Mouse (Mus musculus): ENCODE measurements around the gene Faxc. TPM values are rescaled to one million over a fixed set of nuclear protein-coding genes. Genes with fewer than 3 reads are reported as not detected.

Gene Faxc
- polyA plus RNA-seq, 1 experiment from 2014 or later: 1.5 TPM

GRCm38 (mm10) chr4:21989571-21990091 lies 58.5 kb downstream of the Faxc start:
- Histone ChIP-seq H3K4me1 (replicated peaks; ENCODE audit: control insufficient read depth, insufficient read depth) (no peaks in the 10 kb centered on the region), H3K4me2 (replicated peaks; ENCODE audit: low read depth) (no peak overlapping the region), H3K9me3 (ENCODE audit: control insufficient read depth, low read length) (no peaks in the 10 kb centered on the region), H3K36me3 (ENCODE audit: control insufficient read depth, insufficient read depth, low read length) (peaks cover 3% of the 10 kb centered on the region; the same call in 1 of the 2 replicates), H3K9ac (ENCODE audit: low read length) (no peak overlapping the region), H3K4me3 (ENCODE audit: low read depth, low read length) (no peak overlapping the region), H3K27ac (replicated peaks) (no peak overlapping the region), H3K27me3 (ENCODE audit: control insufficient read depth, insufficient read depth, low read length) (no peaks in the 10 kb centered on the region)
- TF ChIP-seq CTCF (IDR thresholded peaks at IDR 0.05; ENCODE audit: low read depth): no peak
- no peak for TF ChIP-seq EP300 (optimal IDR thresholded peaks at IDR 0.05)
- 89% methylated on average over 3 of the region's 3 CpGs for WGBS
- DNase-seq (ENCODE audit: low spot score) (no peak), ATAC-seq (ENCODE audit: low FRiP score, low TSS enrichment) (no peak)

- ATAC-seq (ENCODE audit: low FRiP score, low TSS enrichment) (no peak), DNase-seq (ENCODE audit: low spot score) (no peak)
- no peaks in the 10 kb centered on the region for H3K27me3 ChIP-seq (ENCODE audit: control insufficient read depth, insufficient read depth, low read length)
- H3K27ac ChIP-seq (replicated peaks): no peak overlapping the region
- H3K36me3 ChIP-seq (ENCODE audit: control insufficient read depth, insufficient read depth, low read length): peaks cover 3% of the 10 kb centered on the region; the same call in 1 of the 2 replicates
- no peaks in the 10 kb centered on the region for H3K4me1 ChIP-seq (replicated peaks; ENCODE audit: control insufficient read depth, insufficient read depth)
- TF ChIP-seq EP300 (optimal IDR thresholded peaks at IDR 0.05) (no peak), CTCF (IDR thresholded peaks at IDR 0.05; ENCODE audit: low read depth) (peak; percentile 73)
- 24% methylated on average over 3 of the region's 3 CpGs for WGBS
- H3K4me3 ChIP-seq (ENCODE audit: low read depth, low read length): no peak overlapping the region
- H3K9me3 ChIP-seq (ENCODE audit: control insufficient read depth, low read length): no peaks in the 10 kb centered on the region
- no peak overlapping the region for H3K9ac ChIP-seq (ENCODE audit: low read length)
- no peak overlapping the region for H3K4me2 ChIP-seq (replicated peaks; ENCODE audit: low read depth)
These were observed 59.6 kb downstream of the Faxc start for GRCm38 (mm10) chr4:21990580-21991235.

- Histone ChIP-seq H3K9me3 (ENCODE audit: control insufficient read depth, low read length) (no peaks in the 10 kb centered on the region), H3K4me3 (ENCODE audit: low read depth, low read length) (no peak overlapping the region), H3K27me3 (ENCODE audit: control insufficient read depth, insufficient read depth, low read length) (no peaks in the 10 kb centered on the region), H3K4me2 (replicated peaks; ENCODE audit: low read depth) (no peak overlapping the region), H3K36me3 (ENCODE audit: control insufficient read depth, insufficient read depth, low read length) (no peaks in the 10 kb centered on the region), H3K9ac (ENCODE audit: low read length) (no peak overlapping the region), H3K4me1 (replicated peaks; ENCODE audit: control insufficient read depth, insufficient read depth) (no peaks in the 10 kb centered on the region), H3K27ac (replicated peaks) (no peak overlapping the region)
- ATAC-seq (ENCODE audit: low FRiP score, low TSS enrichment): no peak
- TF ChIP-seq CTCF (IDR thresholded peaks at IDR 0.05; ENCODE audit: low read depth): peak; percentile 85
- TF ChIP-seq EP300 (optimal IDR thresholded peaks at IDR 0.05): no peak
- whole genome bisulfite sequencing: 10% methylated on average over 9 of the region's 9 CpGs
- DNase-seq (ENCODE audit: low spot score): peak; percentile 17
These were observed 86.7 kb downstream of the Faxc start for GRCm38 (mm10) chr4:22017656-22018379.

- TF ChIP-seq CTCF (IDR thresholded peaks at IDR 0.05; ENCODE audit: low read depth): no peak
- no peak for TF ChIP-seq EP300 (optimal IDR thresholded peaks at IDR 0.05)
- H3K9me3 ChIP-seq (ENCODE audit: control insufficient read depth, low read length): no peaks in the 10 kb centered on the region
- no peak overlapping the region for H3K9ac ChIP-seq (ENCODE audit: low read length)
- H3K4me1 ChIP-seq (replicated peaks; ENCODE audit: control insufficient read depth, insufficient read depth): no peaks in the 10 kb centered on the region
- no peak for DNase-seq (ENCODE audit: low spot score)
- no peak for ATAC-seq (ENCODE audit: low FRiP score, low TSS enrichment)
- H3K4me2 ChIP-seq (replicated peaks; ENCODE audit: low read depth): no peak overlapping the region
- H3K27me3 ChIP-seq (ENCODE audit: control insufficient read depth, insufficient read depth, low read length): no peaks in the 10 kb centered on the region
- no peak overlapping the region for H3K4me3 ChIP-seq (ENCODE audit: low read depth, low read length)
- WGBS: 51% methylated on average over 5 of the region's 5 CpGs
- H3K27ac ChIP-seq (replicated peaks): no peak overlapping the region
- no peaks in the 10 kb centered on the region for H3K36me3 ChIP-seq (ENCODE audit: control insufficient read depth, insufficient read depth, low read length)
These were observed 87.3 kb downstream of the Faxc start for GRCm38 (mm10) chr4:22018414-22018813.

GRCm38 (mm10) chr4:22029951-22030350 lies 98.8 kb downstream of the Faxc start:
- no peaks in the 10 kb centered on the region for H3K4me1 ChIP-seq (replicated peaks; ENCODE audit: control insufficient read depth, insufficient read depth)
- ATAC-seq (ENCODE audit: low FRiP score, low TSS enrichment) (no peak), DNase-seq (ENCODE audit: low spot score) (no peak)
- H3K9ac ChIP-seq (ENCODE audit: low read length): no peak overlapping the region
- H3K27ac ChIP-seq (replicated peaks): no peak overlapping the region
- 85% methylated on average over 2 of the region's 2 CpGs for WGBS
- H3K4me2 ChIP-seq (replicated peaks; ENCODE audit: low read depth): no peak overlapping the region
- TF ChIP-seq EP300 (optimal IDR thresholded peaks at IDR 0.05) (no peak), CTCF (IDR thresholded peaks at IDR 0.05; ENCODE audit: low read depth) (no peak)
- no peaks in the 10 kb centered on the region for H3K27me3 ChIP-seq (ENCODE audit: control insufficient read depth, insufficient read depth, low read length)
- no peaks in the 10 kb centered on the region for H3K9me3 ChIP-seq (ENCODE audit: control insufficient read depth, low read length)
- no peak overlapping the region for H3K4me3 ChIP-seq (ENCODE audit: low read depth, low read length)
- no peaks in the 10 kb centered on the region for H3K36me3 ChIP-seq (ENCODE audit: control insufficient read depth, insufficient read depth, low read length)

Other genes starting within 250 kb of the Faxc start
- not detected in 2 replicates for gene Prdm13, start 245.4 kb upstream of the Faxc start, polyA plus RNA-seq (2015; fragmentation: Nextera tagmentation; extraction: Ambion mirVana)
- gene Ccnc, start 203.6 kb upstream of the Faxc start, polyA plus RNA-seq (2015; fragmentation: Nextera tagmentation; extraction: Ambion mirVana): 23.6 and 24.6 TPM in 2 replicates
- 2.7 and 3.4 TPM in 2 replicates for gene Usp45, start 164.2 kb upstream of the Faxc start, polyA plus RNA-seq (2015; fragmentation: Nextera tagmentation; extraction: Ambion mirVana)
- 13.5 and 14.8 TPM in 2 replicates for gene Tstd3, start 164.1 kb upstream of the Faxc start, polyA plus RNA-seq (2015; fragmentation: Nextera tagmentation; extraction: Ambion mirVana)
- 41.3 and 41.4 TPM in 2 replicates for gene Pnisr, start 83.7 kb upstream of the Faxc start, polyA plus RNA-seq (2015; fragmentation: Nextera tagmentation; extraction: Ambion mirVana)
- 14.6 and 15.6 TPM in 2 replicates for gene Coq3, start 51.7 kb upstream of the Faxc start, polyA plus RNA-seq (2015; fragmentation: Nextera tagmentation; extraction: Ambion mirVana)

Data from stomach, postnatal 0 days (tissue).